Mouse (Mus musculus) spleen, adult 2 months (tissue): ENCODE data around the gene Tfcp2.

Experiments
- CTCF ChIP-seq: fragments of 200-500 bp; IDR thresholded peaks from 2 replicates; pipeline ENCODE4 v1.5.1; 2011; ENCODE audit warnings: mild to moderate bottlenecking, inconsistent platforms; ENCODE audit not compliant: insufficient read depth, insufficient read length, insufficient replicate concordance; ENCODE audit errors: extremely low read depth
- POLR2A ChIP-seq: fragments of 200-500 bp; IDR thresholded peaks from 2 replicates; pipeline ENCODE4 v1.6.1; 2011; ENCODE audit warnings: low read depth, low read length, inconsistent platforms

GRCm38 (mm10) chr15:100485576-100485975 lies 66.2 kb downstream of the Tfcp2 start:
- no peak for TF ChIP-seq CTCF
- no peak for TF ChIP-seq POLR2A
